Mouse (Mus musculus): ENCODE data around the gene Olfr453. TPM values are rescaled to one million over a fixed set of nuclear protein-coding genes. Genes with fewer than 3 reads are reported as not detected.

Gene Olfr453
- polyA plus RNA-seq (2012; ENCODE audit: insufficient read depth, insufficient read length, missing spikeins): not detected in 2 replicates

GRCm38 (mm10) chr6:42739071-42739470 is at the start of gene Olfr453:
Gene Olfr453 (plus strand): TSS chr6:42739371.
- H3K4me1 ChIP-seq (ENCODE audit: control insufficient read depth, insufficient read depth, insufficient read length, low read length): no peaks in the 10 kb centered on the region
- H3K27ac ChIP-seq (replicated peaks; ENCODE audit: low read depth, low read length): no peak within 1 kb of the TSS
- H3K4me3 ChIP-seq (ENCODE audit: insufficient read depth, low read depth, low read length): no peak within 1 kb of the TSS

- H3K27ac ChIP-seq (replicated peaks; ENCODE audit: low read depth, low read length): no peak overlapping the region
- H3K4me3 ChIP-seq (ENCODE audit: insufficient read depth, low read depth, low read length): no peak overlapping the region
Measured at GRCm38 (mm10) chr6:42689761-42690160, 49.4 kb upstream of the Olfr453 start.

GRCm38 (mm10) chr6:42692154-42692516 is 47.0 kb upstream of the Olfr453 start:
- Histone ChIP-seq H3K4me3 (ENCODE audit: insufficient read depth, low read depth, low read length) (peak overlapping the region; percentile 77), H3K4me1 (ENCODE audit: control insufficient read depth, insufficient read depth, insufficient read length, low read length) (peaks cover 3% of the 10 kb centered on the region; the same call in 1 of the 2 replicates), H3K27ac (replicated peaks; ENCODE audit: low read depth, low read length) (peak overlapping the region; percentile 36; the same call in 1 of the 2 replicates)

More at GRCm38 (mm10) chr6:42689761-42690160, 49.4 kb upstream of the Olfr453 start:
- H3K4me1 ChIP-seq (ENCODE audit: control insufficient read depth, insufficient read depth, insufficient read length, low read length): peaks cover 3% of the 10 kb centered on the region; the same call in 1 of the 2 replicates

- Histone ChIP-seq H3K27ac (replicated peaks; ENCODE audit: low read depth, low read length) (peak overlapping the region; percentile 36; the same call in 1 of the 2 replicates), H3K4me3 (ENCODE audit: insufficient read depth, low read depth, low read length) (peak overlapping the region; percentile 77), H3K4me1 (ENCODE audit: control insufficient read depth, insufficient read depth, insufficient read length, low read length) (peaks cover 3% of the 10 kb centered on the region; the same call in 1 of the 2 replicates)
Measured at GRCm38 (mm10) chr6:42692517-42693190, 46.5 kb upstream of the Olfr453 start.

- Histone ChIP-seq H3K4me1 (ENCODE audit: control insufficient read depth, insufficient read depth, insufficient read length, low read length) (no peaks in the 10 kb centered on the region), H3K27ac (replicated peaks; ENCODE audit: low read depth, low read length) (no peak within 1 kb of the TSS), H3K4me3 (ENCODE audit: insufficient read depth, low read depth, low read length) (peak within 1 kb of the TSS; percentile 52)
Measured at GRCm38 (mm10) chr6:42709291-42710211, 29.6 kb upstream of the Olfr453 start, which contains the start of gene Tcaf1. Gene Tcaf1 (minus strand): TSS chr6:42710088.

GRCm38 (mm10) chr6:42714668-42715067 is 24.5 kb upstream of the Olfr453 start:
- Histone ChIP-seq H3K27ac (replicated peaks; ENCODE audit: low read depth, low read length) (no peak overlapping the region), H3K4me3 (ENCODE audit: insufficient read depth, low read depth, low read length) (no peak overlapping the region), H3K4me1 (ENCODE audit: control insufficient read depth, insufficient read depth, insufficient read length, low read length) (no peaks in the 10 kb centered on the region)

- H3K4me3 ChIP-seq (ENCODE audit: insufficient read depth, low read depth, low read length): no peak overlapping the region
- H3K4me1 ChIP-seq (ENCODE audit: control insufficient read depth, insufficient read depth, insufficient read length, low read length): no peaks in the 10 kb centered on the region
- no peak overlapping the region for H3K27ac ChIP-seq (replicated peaks; ENCODE audit: low read depth, low read length)
Measured at GRCm38 (mm10) chr6:42717973-42718372, 21.2 kb upstream of the Olfr453 start.

- Histone ChIP-seq H3K27ac (replicated peaks; ENCODE audit: low read depth, low read length) (no peak overlapping the region), H3K4me3 (ENCODE audit: insufficient read depth, low read depth, low read length) (no peak overlapping the region), H3K4me1 (ENCODE audit: control insufficient read depth, insufficient read depth, insufficient read length, low read length) (no peaks in the 10 kb centered on the region)
Measured at GRCm38 (mm10) chr6:42742303-42742702, 3.1 kb downstream of the Olfr453 start.

- H3K4me3 ChIP-seq (ENCODE audit: insufficient read depth, low read depth, low read length): no peak overlapping the region
- no peak overlapping the region for H3K27ac ChIP-seq (replicated peaks; ENCODE audit: low read depth, low read length)
- H3K4me1 ChIP-seq (ENCODE audit: control insufficient read depth, insufficient read depth, insufficient read length, low read length): no peaks in the 10 kb centered on the region
Measured at GRCm38 (mm10) chr6:42747846-42748245, 8.7 kb downstream of the Olfr453 start.

- Histone ChIP-seq H3K4me1 (ENCODE audit: control insufficient read depth, insufficient read depth, insufficient read length, low read length) (no peaks in the 10 kb centered on the region), H3K27ac (replicated peaks; ENCODE audit: low read depth, low read length) (no peak within 1 kb of the TSS), H3K4me3 (ENCODE audit: insufficient read depth, low read depth, low read length) (no peak within 1 kb of the TSS)
Measured at GRCm38 (mm10) chr6:42756104-42756503, 16.9 kb downstream of the Olfr453 start, which contains the start of gene Olfr38. Gene Olfr38 (plus strand): TSS chr6:42756404.

GRCm38 (mm10) chr6:42777066-42777465 is 37.9 kb downstream of the Olfr453 start:
- H3K4me3 ChIP-seq (ENCODE audit: insufficient read depth, low read depth, low read length): no peak overlapping the region
- no peaks in the 10 kb centered on the region for H3K4me1 ChIP-seq (ENCODE audit: control insufficient read depth, insufficient read depth, insufficient read length, low read length)
- H3K27ac ChIP-seq (replicated peaks; ENCODE audit: low read depth, low read length): no peak overlapping the region

GRCm38 (mm10) chr6:42784793-42785192 is 45.6 kb downstream of the Olfr453 start, which contains the start of gene Olfr452:
Gene Olfr452 (plus strand): TSS chr6:42785093.
- no peak within 1 kb of the TSS for H3K27ac ChIP-seq (replicated peaks; ENCODE audit: low read depth, low read length)
- no peak within 1 kb of the TSS for H3K4me3 ChIP-seq (ENCODE audit: insufficient read depth, low read depth, low read length)
- H3K4me1 ChIP-seq (ENCODE audit: control insufficient read depth, insufficient read depth, insufficient read length, low read length): no peaks in the 10 kb centered on the region

GRCm38 (mm10) chr6:42790247-42790948 is 51.2 kb downstream of the Olfr453 start:
- Histone ChIP-seq H3K4me3 (ENCODE audit: insufficient read depth, low read depth, low read length) (no peak overlapping the region), H3K4me1 (ENCODE audit: control insufficient read depth, insufficient read depth, insufficient read length, low read length) (no peaks in the 10 kb centered on the region), H3K27ac (replicated peaks; ENCODE audit: low read depth, low read length) (no peak overlapping the region)

GRCm38 (mm10) chr6:42790949-42791556 is 51.9 kb downstream of the Olfr453 start:
- Histone ChIP-seq H3K4me3 (ENCODE audit: insufficient read depth, low read depth, low read length) (no peak overlapping the region), H3K4me1 (ENCODE audit: control insufficient read depth, insufficient read depth, insufficient read length, low read length) (no peaks in the 10 kb centered on the region), H3K27ac (replicated peaks; ENCODE audit: low read depth, low read length) (no peak overlapping the region)

All from brown adipose tissue, adult 24 weeks (tissue).